Mouse (Mus musculus) adrenal gland, adult 18-20 months (tissue): ENCODE measurements around the gene Nipsnap2. TPM values are rescaled to one million over a fixed set of nuclear protein-coding genes. Genes with fewer than 3 reads are reported as not detected.

Source experiments
- total RNA-seq, 2 experiments: library from RNA; stranded (reverse); gene quantifications; 1 replicate in 1 of 2; 2 replicates in 1 of 2; pipeline ENCODE4 v1.2.3; 2021

The Nipsnap2 gene
- total RNA-seq, 2 experiments from 2014 or later: 116 to 137 TPM

Other genes starting within 250 kb of the Nipsnap2 start
- gene Sfswap, start 223.8 kb upstream of the Nipsnap2 start, total RNA-seq: 10 to 100 TPM; 47.7 to 58.3 TPM
- 1 to 10 TPM; 1.4 to 1.5 TPM for gene Mmp17, start 140.9 kb upstream of the Nipsnap2 start, total RNA-seq
- 1 to 10 TPM; 2.3 to 2.8 TPM for gene Zfp11, start 55.0 kb upstream of the Nipsnap2 start, total RNA-seq
- under 1 TPM; 0.23 to 0.58 TPM for gene Sept14, start 16.6 kb upstream of the Nipsnap2 start, total RNA-seq
- gene Mrps17, start 9.6 kb upstream of the Nipsnap2 start, total RNA-seq: 10 to 100 TPM; 81.0 to 89.6 TPM
- gene Psph, start 62.4 kb downstream of the Nipsnap2 start, total RNA-seq: 10 to 100 TPM; 22.5 to 26.0 TPM
- gene Sumf2, start 121.9 kb downstream of the Nipsnap2 start, total RNA-seq: 10 to 100 TPM; 25.9 to 39.1 TPM
- gene Chchd2, start 162.4 kb downstream of the Nipsnap2 start, total RNA-seq: 1,000 to 10,000 TPM; 1,056 to 1,163 TPM
- 1 to 10 TPM; 1.5 to 2.1 TPM for gene Zbed5, start 170.7 kb downstream of the Nipsnap2 start, total RNA-seq
- 1 to 10 TPM; 1.2 to 4.7 TPM for gene Phkg1, start 173.5 kb downstream of the Nipsnap2 start, total RNA-seq
- 1 to 10 TPM; 4.1 to 4.2 TPM for gene Nupr1l, start 183.5 kb downstream of the Nipsnap2 start, total RNA-seq
- gene Vkorc1l1, start 216.9 kb downstream of the Nipsnap2 start, total RNA-seq: 10 to 100 TPM; 27.7 to 33.9 TPM